Mouse (Mus musculus): ENCODE data around the gene Abca13.
"Not testable (repeated sequence)": the region's sequence is repeated elsewhere in the genome, so short reads cannot be mapped to it uniquely, and the experiment has no call there.

Abca13 gene

GRCm38 (mm10) chr11:9191555-9192131 is at the start of gene Abca13:
Gene Abca13, plus strand, starts transcription at chr11:9191942.
- DNase-seq (ENCODE audit: low spot score): no peak

GRCm38 (mm10) chr11:9145113-9145512 is 46.6 kb upstream of the Abca13 start:
- no peak for DNase-seq (ENCODE audit: low spot score)

- no peak for DNase-seq (ENCODE audit: low spot score)
Measured at GRCm38 (mm10) chr11:9146115-9146514, 45.6 kb upstream of the Abca13 start.

GRCm38 (mm10) chr11:9146683-9147082 is 45.1 kb upstream of the Abca13 start:
- DNase-seq (ENCODE audit: low spot score): no peak

- no peak for DNase-seq (ENCODE audit: low spot score)
Measured at GRCm38 (mm10) chr11:9148206-9148605, 43.5 kb upstream of the Abca13 start.

GRCm38 (mm10) chr11:9150403-9150802 is 41.3 kb upstream of the Abca13 start:
- not testable (repeated sequence) for DNase-seq (ENCODE audit: low spot score)

GRCm38 (mm10) chr11:9159953-9160352 is 31.8 kb upstream of the Abca13 start:
- DNase-seq (ENCODE audit: low spot score): no peak

- DNase-seq (ENCODE audit: low spot score): no peak
Measured at GRCm38 (mm10) chr11:9167331-9167730, 24.4 kb upstream of the Abca13 start.

- no peak for DNase-seq (ENCODE audit: low spot score)
Measured at GRCm38 (mm10) chr11:9181477-9181876, 10.3 kb upstream of the Abca13 start.

GRCm38 (mm10) chr11:9189471-9189870 is 2.3 kb upstream of the Abca13 start:
- not testable (repeated sequence) for DNase-seq (ENCODE audit: low spot score)

GRCm38 (mm10) chr11:9190772-9191554 is 779 bp upstream of the Abca13 start:
- DNase-seq (ENCODE audit: low spot score): no peak

GRCm38 (mm10) chr11:9194861-9195260 is 3.1 kb downstream of the Abca13 start:
- DNase-seq (ENCODE audit: low spot score): no peak

GRCm38 (mm10) chr11:9199868-9200267 is 8.1 kb downstream of the Abca13 start:
- no peak for DNase-seq (ENCODE audit: low spot score)

- no peak for DNase-seq (ENCODE audit: low spot score)
Measured at GRCm38 (mm10) chr11:9210707-9211106, 19.0 kb downstream of the Abca13 start.

GRCm38 (mm10) chr11:9213580-9213979 is 21.8 kb downstream of the Abca13 start:
- DNase-seq (ENCODE audit: low spot score): no peak

- no peak for DNase-seq (ENCODE audit: low spot score)
Measured at GRCm38 (mm10) chr11:9216252-9216651, 24.5 kb downstream of the Abca13 start.

GRCm38 (mm10) chr11:9220501-9220900 is 28.8 kb downstream of the Abca13 start:
- DNase-seq (ENCODE audit: low spot score): no peak

GRCm38 (mm10) chr11:9221646-9222045 is 29.9 kb downstream of the Abca13 start:
- no peak for DNase-seq (ENCODE audit: low spot score)

GRCm38 (mm10) chr11:9226399-9226798 is 34.7 kb downstream of the Abca13 start:
- no peak for DNase-seq (ENCODE audit: low spot score)

GRCm38 (mm10) chr11:9249627-9250026 is 57.9 kb downstream of the Abca13 start:
- not testable (repeated sequence) for DNase-seq (ENCODE audit: low spot score)

- not testable (repeated sequence) for DNase-seq (ENCODE audit: low spot score)
Measured at GRCm38 (mm10) chr11:9263072-9263471, 71.3 kb downstream of the Abca13 start.

- DNase-seq (ENCODE audit: low spot score): no peak
Measured at GRCm38 (mm10) chr11:9269090-9269489, 77.3 kb downstream of the Abca13 start.

GRCm38 (mm10) chr11:9285204-9285603 is 93.5 kb downstream of the Abca13 start:
- DNase-seq (ENCODE audit: low spot score): no peak

GRCm38 (mm10) chr11:9285759-9286158 is 94.0 kb downstream of the Abca13 start:
- no peak for DNase-seq (ENCODE audit: low spot score)
